Mouse (Mus musculus): Measurements from ENCODE around the gene Lrrc75b. TPM values are rescaled to one million over a fixed set of nuclear protein-coding genes. Genes with fewer than 3 reads are reported as not detected.
"Not testable (repeated sequence)": the region's sequence is repeated elsewhere in the genome, so short reads cannot be mapped to it uniquely, and the experiment has no call there.

Gene Lrrc75b
- total RNA-seq, 2 experiments from 2014 or later: 0.11 to 0.15 TPM

GRCm38 (mm10) chr10:75516038-75516723 lies 43.9 kb downstream of the Lrrc75b start:
- Histone ChIP-seq H3K4me3 (peak overlapping the region; percentile 94), H3K27ac (peak overlapping the region; percentile 96)
- no peak for TF ChIP-seq CTCF (IDR thresholded peaks at IDR 0.05)
- no peak for DNase-seq
- intact Hi-C loops (cut with DNase I): no loop called here

GRCm38 (mm10) chr10:75515216-75516037 lies 44.7 kb downstream of the Lrrc75b start:
- intact Hi-C loops (cut with DNase I): no loop called here
- peak overlapping the region; percentile 94 for H3K4me3 ChIP-seq
- DNase-seq: no peak
- no peak for TF ChIP-seq CTCF (IDR thresholded peaks at IDR 0.05)
- peak overlapping the region; percentile 96 for H3K27ac ChIP-seq

- intact Hi-C loops (cut with DNase I): no loop called here
- TF ChIP-seq CTCF (IDR thresholded peaks at IDR 0.05): no peak
- peak; percentile 21 for DNase-seq
- H3K27ac ChIP-seq: peak overlapping the region; percentile 96
- peak overlapping the region; percentile 94 for H3K4me3 ChIP-seq
These were observed 45.8 kb downstream of the Lrrc75b start for GRCm38 (mm10) chr10:75514361-75514760.

- Histone ChIP-seq H3K27ac (peak overlapping the region; percentile 96), H3K4me3 (peak overlapping the region; percentile 94)
- intact Hi-C loops (cut with DNase I): no loop called here
- no peak for TF ChIP-seq CTCF (IDR thresholded peaks at IDR 0.05)
- peak; percentile 20 for DNase-seq
These were observed 46.6 kb downstream of the Lrrc75b start for GRCm38 (mm10) chr10:75513306-75514067.

GRCm38 (mm10) chr10:75512796-75513195 lies 47.3 kb downstream of the Lrrc75b start:
- intact Hi-C loops (cut with DNase I): no loop called here
- no peak for TF ChIP-seq CTCF (IDR thresholded peaks at IDR 0.05)
- Histone ChIP-seq H3K27ac (peak overlapping the region; percentile 96), H3K4me3 (peak overlapping the region; percentile 8; the same call in 1 of the 2 replicates)
- DNase-seq: no peak

GRCm38 (mm10) chr10:75511897-75512296 lies 48.2 kb downstream of the Lrrc75b start:
- intact Hi-C loops (cut with DNase I): no loop called here
- no peak for TF ChIP-seq CTCF (IDR thresholded peaks at IDR 0.05)
- no peak overlapping the region for H3K4me3 ChIP-seq
- DNase-seq: peak; percentile 75
- H3K27ac ChIP-seq: peak overlapping the region; percentile 96

GRCm38 (mm10) chr10:75511060-75511459 lies 49.1 kb downstream of the Lrrc75b start:
- Histone ChIP-seq H3K4me3 (peak overlapping the region; percentile 11; the same call in 1 of the 2 replicates), H3K27ac (peak overlapping the region; percentile 96)
- TF ChIP-seq CTCF (IDR thresholded peaks at IDR 0.05): no peak
- DNase-seq: peak; percentile 36
- intact Hi-C loops (cut with DNase I): no loop called here

- peak overlapping the region; percentile 96 for H3K27ac ChIP-seq
- H3K4me3 ChIP-seq: no peak overlapping the region; the same call in 1 of the 2 replicates
- intact Hi-C loops (cut with DNase I): no loop called here
- peak; percentile 91 for DNase-seq
- TF ChIP-seq CTCF (IDR thresholded peaks at IDR 0.05): no peak
These were observed 49.7 kb downstream of the Lrrc75b start for GRCm38 (mm10) chr10:75510446-75510845.

GRCm38 (mm10) chr10:75505928-75506327 lies 54.2 kb downstream of the Lrrc75b start:
- peak overlapping the region; percentile 96; the same call in 1 of the 2 replicates for H3K27ac ChIP-seq
- intact Hi-C loops (cut with DNase I); H3K4me3 ChIP-seq; DNase-seq: not testable (repeated sequence)

GRCm38 (mm10) chr10:75505130-75505495 lies 55.0 kb downstream of the Lrrc75b start:
- no peak for DNase-seq
- intact Hi-C loops (cut with DNase I): no loop called here
- TF ChIP-seq CTCF (IDR thresholded peaks at IDR 0.05): no peak
- Histone ChIP-seq H3K27ac (peak overlapping the region; percentile 90), H3K4me3 (no peak overlapping the region)

- Histone ChIP-seq H3K4me3 (no peak overlapping the region), H3K27ac (peak overlapping the region; percentile 90)
- TF ChIP-seq CTCF (IDR thresholded peaks at IDR 0.05): no peak
- intact Hi-C loops (cut with DNase I): no loop called here
- peak; percentile 57 for DNase-seq
These were observed 55.6 kb downstream of the Lrrc75b start for GRCm38 (mm10) chr10:75504234-75505129.

GRCm38 (mm10) chr10:75503692-75504091 lies 56.4 kb downstream of the Lrrc75b start:
- no peak overlapping the region for H3K4me3 ChIP-seq
- DNase-seq: no peak
- peak overlapping the region; percentile 90; the same call in 1 of the 2 replicates for H3K27ac ChIP-seq
- no peak for TF ChIP-seq CTCF (IDR thresholded peaks at IDR 0.05)
- intact Hi-C loops (cut with DNase I): no loop called here
